Mouse (Mus musculus) CD4-positive, CD25-positive, alpha-beta regulatory T cell, adult 2 months (primary cell): Measurements from ENCODE around the gene Gm20773.
"Not testable (repeated sequence)": the region's sequence is repeated elsewhere in the genome, so short reads cannot be mapped to it uniquely, and the experiment has no call there.

ENCODE experiments used
- DNase-seq: peaks from one replicate; pipeline ENCODE4 v3.0.0-alpha.2; 2012; ENCODE audit warnings: low read depth, low spot score

The Gm20773 gene

DNA sequence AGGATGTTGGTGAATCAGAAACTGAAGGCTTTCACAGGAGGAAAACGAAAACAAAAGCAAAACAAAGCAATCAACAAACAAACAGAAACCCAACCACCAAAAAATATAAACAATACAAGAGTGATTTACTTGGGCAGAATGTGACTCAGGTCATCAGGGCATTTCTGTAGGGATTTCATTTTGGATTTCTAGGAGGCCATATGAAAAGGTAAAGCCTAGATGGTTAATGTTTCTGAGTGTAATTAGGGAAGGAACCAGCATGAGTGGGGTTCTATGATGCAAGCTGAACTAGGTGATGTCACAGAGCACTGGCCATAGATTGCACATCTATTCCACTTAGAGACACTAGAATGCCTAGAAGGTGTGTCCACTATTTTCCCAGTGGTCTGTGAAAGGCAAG, at the start of gene Gm20773:
Gm20773 (plus strand) TSS at position 301 of the 400 bp plus-strand sequence.
- not testable (repeated sequence) for DNase-seq

DNA sequence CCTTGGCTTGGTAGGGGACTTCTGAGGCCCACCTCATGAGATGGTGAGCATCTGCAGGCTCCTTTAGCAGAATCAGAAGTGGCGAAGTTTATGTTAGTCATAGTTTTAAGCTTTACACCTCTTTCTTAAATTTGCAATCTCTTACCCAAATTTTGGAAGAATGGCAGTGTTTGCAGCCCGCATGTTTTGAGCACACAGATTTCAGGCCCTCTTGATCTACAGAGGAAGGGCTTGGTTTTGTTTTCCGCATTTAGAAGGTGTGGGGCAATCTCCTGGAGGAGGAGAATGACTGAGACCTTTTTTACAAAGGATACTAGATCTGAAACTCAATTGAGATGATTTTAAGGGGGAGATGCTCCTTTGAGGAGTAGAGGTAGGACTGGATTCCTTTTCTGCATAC, 28.3 kb upstream of the Gm20773 start, which contains the start of gene Gm21866:
Gm21866 (minus strand) TSS at position 101 of the 400 bp plus-strand sequence.
- DNase-seq: not testable (repeated sequence)
